Mouse (Mus musculus) kidney, embryonic 15.5 days (tissue): ENCODE data around the gene Myh3. TPM values are rescaled to one million over a fixed set of nuclear protein-coding genes. Genes with fewer than 3 reads are reported as not detected.

Source experiments
- ATAC-seq: fragments of 200-750 bp; cut with Nextera tagmentation; replicated peaks from 2 replicates; pipeline ENCODE4 v1.8.0; 2017; ENCODE audit warnings: moderate TSS enrichment; ENCODE audit not compliant: low FRiP score
- H3K27ac ChIP-seq: fragments of 300-500 bp; sonication (generic); 2 replicates; pipeline ENCODE4 v1.5.1; 2015; ENCODE audit warnings: mild to moderate bottlenecking, inconsistent platforms
- H3K27me3 ChIP-seq: fragments of 300-500 bp; sonication (generic); 2 replicates; pipeline ENCODE4 v1.6.1; 2015; ENCODE audit warnings: inconsistent platforms
- H3K36me3 ChIP-seq: fragments of 300-500 bp; sonication (generic); 2 replicates; pipeline ENCODE4 v1.6.1; 2015; ENCODE audit warnings: inconsistent platforms
- H3K4me1 ChIP-seq: fragments of 300-500 bp; sonication (generic); 2 replicates; pipeline ENCODE4 v1.6.1; 2015; ENCODE audit warnings: inconsistent platforms
- H3K4me2 ChIP-seq: fragments of 300-500 bp; sonication (generic); 2 replicates; pipeline ENCODE4 v1.6.1; 2015; ENCODE audit warnings: moderate library complexity, mild to moderate bottlenecking, inconsistent platforms
- H3K4me3 ChIP-seq: fragments of 300-500 bp; sonication (generic); replicated peaks from 2 replicates; pipeline ENCODE4 v1.5.1; 2015; ENCODE audit warnings: mild to moderate bottlenecking, inconsistent platforms
- H3K9ac ChIP-seq: fragments of 300-500 bp; sonication (generic); 2 replicates; pipeline ENCODE4 v1.6.1; 2015; ENCODE audit warnings: mild to moderate bottlenecking, inconsistent platforms
- H3K9me3 ChIP-seq: fragments of 300-500 bp; sonication (generic); replicated peaks from 2 replicates; pipeline ENCODE4 v1.6.1; 2016; ENCODE audit warnings: inconsistent platforms
- WGBS: fragments of 180-500 bp; shearing (Covaris S2); methylation state at CpG from one replicate; pipeline ENCODE4 v1.1.7; 2015; ENCODE audit warnings: mixed read lengths; 5-methylcytosine and 5-hydroxymethylcytosine counted together
- polyA plus RNA-seq: library from polyadenylated mRNA; unstranded; fragments of >200 nt; fragmentation: Nextera tagmentation; extraction: Ambion mirVana; gene quantifications from 2 replicates; pipeline ENCODE4 v1.2.1, GENCODE M21; 2015

The Myh3 gene
- polyA plus RNA-seq, 1 experiment from 2014 or later: 11.4 TPM

DNA sequence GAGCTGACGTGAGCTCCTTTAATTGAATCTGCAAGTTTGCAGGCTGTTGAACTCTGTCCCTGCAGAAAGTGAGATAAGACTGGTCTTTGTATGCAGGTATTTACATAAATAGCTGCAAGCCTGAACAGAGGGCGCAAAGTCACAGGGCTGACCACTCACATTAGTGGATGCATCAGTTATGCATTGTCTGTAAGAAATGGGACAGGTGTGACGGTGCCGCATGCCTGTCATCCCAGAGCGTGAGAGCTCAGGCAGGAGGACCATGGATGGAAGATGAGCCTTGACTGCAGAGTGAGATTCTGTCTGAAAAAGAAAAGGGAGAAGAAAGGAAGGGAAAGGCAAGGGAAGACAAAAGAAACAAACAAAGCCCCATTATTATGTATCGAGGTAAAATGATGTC is 56.6 kb downstream of the Myh3 start:
- Histone ChIP-seq H3K27me3 (no peaks in the 10 kb centered on the region), H3K27ac (no peak overlapping the region), H3K9me3 (no peaks in the 10 kb centered on the region), H3K4me3 (no peak overlapping the region), H3K4me2 (no peak overlapping the region), H3K4me1 (no peaks in the 10 kb centered on the region), H3K36me3 (no peaks in the 10 kb centered on the region), H3K9ac (no peak overlapping the region)
- ATAC-seq: no peak
- 85% methylated on average over 6 of the region's 6 CpGs for WGBS

DNA sequence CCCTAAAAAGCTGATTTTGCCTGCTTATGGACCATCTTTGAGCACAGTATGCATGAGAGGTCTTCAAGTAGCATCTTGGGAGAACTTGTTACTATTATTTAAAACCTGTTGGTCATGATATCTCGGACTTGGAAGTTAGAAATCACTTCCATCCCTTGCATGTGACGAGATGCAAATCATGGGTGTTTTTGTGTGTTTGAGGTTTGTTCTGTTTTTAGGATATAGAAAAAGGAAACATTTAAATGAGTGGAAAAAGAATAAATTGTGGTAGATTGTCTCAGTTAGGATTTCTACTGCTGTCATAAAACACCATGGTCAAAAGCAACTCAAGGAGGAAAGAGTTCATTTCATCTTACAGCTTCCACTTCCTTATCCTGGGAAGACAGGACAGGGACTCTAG is 57.4 kb downstream of the Myh3 start:
- ATAC-seq: no peak
- Histone ChIP-seq H3K27me3 (no peaks in the 10 kb centered on the region), H3K27ac (no peak overlapping the region), H3K36me3 (no peaks in the 10 kb centered on the region), H3K4me2 (no peak overlapping the region), H3K4me3 (no peak overlapping the region), H3K4me1 (no peaks in the 10 kb centered on the region), H3K9me3 (no peaks in the 10 kb centered on the region), H3K9ac (no peak overlapping the region)
- WGBS: 86% methylated on average over 2 of the region's 2 CpGs

DNA sequence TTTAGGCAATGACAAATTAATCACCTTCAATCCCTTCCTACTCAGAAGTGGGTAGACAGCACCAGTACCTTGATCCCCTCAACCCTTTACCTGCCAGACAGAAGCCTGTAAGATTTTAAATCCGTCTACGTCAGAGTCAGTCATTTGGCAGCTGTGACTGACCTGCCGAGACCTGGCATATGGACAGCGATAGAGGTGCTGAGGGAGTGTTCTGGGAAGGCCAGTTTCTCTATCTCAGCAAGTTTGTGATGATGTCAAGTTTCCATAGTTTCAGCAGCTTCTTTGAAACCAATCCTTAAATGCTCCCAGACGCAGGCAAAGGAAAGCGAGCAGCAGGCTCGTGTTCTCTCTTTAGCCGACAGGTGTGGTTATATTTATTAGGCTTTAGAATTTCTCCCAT is 61.5 kb downstream of the Myh3 start:
- no peaks in the 10 kb centered on the region for H3K27me3 ChIP-seq
- H3K36me3 ChIP-seq: no peaks in the 10 kb centered on the region
- no peak for ATAC-seq
- H3K9ac ChIP-seq: no peak overlapping the region
- H3K4me3 ChIP-seq: no peak overlapping the region
- no peak overlapping the region for H3K27ac ChIP-seq
- H3K4me2 ChIP-seq: no peak overlapping the region
- 39% methylated on average over 8 of the region's 8 CpGs for WGBS
- no peaks in the 10 kb centered on the region for H3K9me3 ChIP-seq
- no peaks in the 10 kb centered on the region for H3K4me1 ChIP-seq

DNA sequence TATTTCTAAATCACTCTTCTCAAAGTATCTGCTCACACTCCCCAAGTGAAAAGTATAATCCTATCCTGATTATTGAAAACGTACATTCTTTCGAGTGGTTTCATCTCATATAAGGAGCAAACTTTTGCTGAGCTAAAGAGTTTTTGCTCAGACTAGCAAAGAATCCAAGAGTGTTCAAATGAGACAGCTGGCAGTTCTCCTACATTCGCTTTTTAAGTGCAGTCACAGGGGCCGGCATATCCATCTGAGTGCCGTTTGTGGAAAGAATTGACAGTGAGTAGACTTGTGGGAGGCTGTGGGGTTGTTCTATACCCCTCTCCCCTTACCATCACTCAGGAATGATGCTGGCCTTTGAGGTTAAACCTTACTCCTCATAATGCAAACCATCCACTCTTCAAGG is 62.1 kb downstream of the Myh3 start:
- Histone ChIP-seq H3K4me3 (no peak overlapping the region), H3K9ac (no peak overlapping the region), H3K4me1 (no peaks in the 10 kb centered on the region), H3K36me3 (no peaks in the 10 kb centered on the region), H3K27ac (no peak overlapping the region), H3K9me3 (no peaks in the 10 kb centered on the region), H3K27me3 (no peaks in the 10 kb centered on the region), H3K4me2 (no peak overlapping the region)
- no peak for ATAC-seq
- 54% methylated on average over 5 of the region's 5 CpGs for WGBS

DNA sequence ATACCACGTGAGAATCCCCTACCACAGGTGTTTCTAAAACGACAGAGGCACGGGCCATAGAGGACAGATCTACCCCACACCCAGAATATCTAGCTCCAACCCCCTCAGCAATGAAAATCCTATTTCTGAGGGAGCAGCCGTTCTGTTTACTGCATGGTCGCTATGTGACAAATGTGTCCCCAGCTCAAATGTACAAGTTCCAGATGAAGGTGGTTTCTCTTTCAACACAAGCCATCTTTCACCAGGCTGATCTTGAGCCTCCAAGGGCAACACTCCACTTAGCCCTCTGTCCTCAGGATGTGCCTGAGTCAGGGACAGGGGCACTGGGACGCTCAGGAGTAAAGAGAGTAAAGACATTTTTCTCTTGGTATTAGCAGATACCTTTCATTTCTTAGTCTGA is 62.9 kb downstream of the Myh3 start:
- no peak overlapping the region for H3K27ac ChIP-seq
- no peaks in the 10 kb centered on the region for H3K27me3 ChIP-seq
- no peak for ATAC-seq
- no peak overlapping the region for H3K4me3 ChIP-seq
- no peaks in the 10 kb centered on the region for H3K4me1 ChIP-seq
- H3K9ac ChIP-seq: no peak overlapping the region
- H3K4me2 ChIP-seq: no peak overlapping the region
- 62% methylated on average over 6 of the region's 6 CpGs for WGBS
- no peaks in the 10 kb centered on the region for H3K36me3 ChIP-seq
- H3K9me3 ChIP-seq: no peaks in the 10 kb centered on the region

GRCm38 (mm10) chr11:67142047-67142446 is 63.9 kb downstream of the Myh3 start:
- no peak overlapping the region for H3K9ac ChIP-seq
- no peaks in the 10 kb centered on the region for H3K9me3 ChIP-seq
- ATAC-seq: no peak
- no peak overlapping the region for H3K4me3 ChIP-seq
- H3K4me1 ChIP-seq: no peaks in the 10 kb centered on the region
- WGBS: 56% methylated on average over 4 of the region's 4 CpGs
- H3K4me2 ChIP-seq: no peak overlapping the region
- H3K27ac ChIP-seq: no peak overlapping the region
- no peaks in the 10 kb centered on the region for H3K27me3 ChIP-seq
- no peaks in the 10 kb centered on the region for H3K36me3 ChIP-seq

DNA sequence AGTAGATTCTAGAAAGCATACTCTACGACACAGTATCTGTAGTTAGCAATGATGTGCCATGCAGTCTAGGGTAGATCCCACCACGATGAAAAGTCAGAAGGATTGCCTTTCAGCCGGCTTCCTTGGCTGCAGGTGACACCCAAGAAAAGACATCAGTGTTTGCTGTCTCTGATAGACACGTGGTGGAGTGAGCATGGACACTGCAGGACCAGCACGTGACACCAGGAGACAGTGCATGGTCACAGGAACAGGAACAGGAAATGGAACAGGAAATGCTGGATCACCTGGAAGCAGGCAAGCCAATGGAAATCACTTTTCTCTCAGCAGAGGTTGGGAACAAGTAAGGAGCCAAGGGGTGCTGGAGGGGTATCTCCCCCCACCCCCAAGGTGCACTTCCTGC is 65.0 kb downstream of the Myh3 start:
- Histone ChIP-seq H3K9me3 (no peaks in the 10 kb centered on the region), H3K4me2 (no peak overlapping the region), H3K4me1 (no peaks in the 10 kb centered on the region), H3K36me3 (no peaks in the 10 kb centered on the region), H3K27me3 (no peaks in the 10 kb centered on the region), H3K9ac (no peak overlapping the region), H3K4me3 (no peak overlapping the region), H3K27ac (no peak overlapping the region)
- 78% methylated on average over 5 of the region's 5 CpGs for WGBS
- ATAC-seq: no peak

- H3K4me3 ChIP-seq: no peak overlapping the region
- H3K4me1 ChIP-seq: no peaks in the 10 kb centered on the region
- no peak overlapping the region for H3K9ac ChIP-seq
- H3K36me3 ChIP-seq: no peaks in the 10 kb centered on the region
- no peak overlapping the region for H3K4me2 ChIP-seq
- H3K27me3 ChIP-seq: no peaks in the 10 kb centered on the region
- no peak for ATAC-seq
- H3K9me3 ChIP-seq: no peaks in the 10 kb centered on the region
- 86% methylated on average over 4 of the region's 4 CpGs for WGBS
- H3K27ac ChIP-seq: no peak overlapping the region
Observed at GRCm38 (mm10) chr11:67143863-67144498, 65.9 kb downstream of the Myh3 start.

- WGBS: 66% methylated on average over 6 of the region's 6 CpGs
- H3K4me2 ChIP-seq: no peak overlapping the region
- no peak overlapping the region for H3K4me3 ChIP-seq
- H3K27ac ChIP-seq: no peak overlapping the region
- H3K27me3 ChIP-seq: no peaks in the 10 kb centered on the region
- H3K36me3 ChIP-seq: no peaks in the 10 kb centered on the region
- no peak overlapping the region for H3K9ac ChIP-seq
- H3K9me3 ChIP-seq: no peaks in the 10 kb centered on the region
- H3K4me1 ChIP-seq: no peaks in the 10 kb centered on the region
- ATAC-seq: no peak
Observed at GRCm38 (mm10) chr11:67144559-67145265, 66.6 kb downstream of the Myh3 start.

DNA sequence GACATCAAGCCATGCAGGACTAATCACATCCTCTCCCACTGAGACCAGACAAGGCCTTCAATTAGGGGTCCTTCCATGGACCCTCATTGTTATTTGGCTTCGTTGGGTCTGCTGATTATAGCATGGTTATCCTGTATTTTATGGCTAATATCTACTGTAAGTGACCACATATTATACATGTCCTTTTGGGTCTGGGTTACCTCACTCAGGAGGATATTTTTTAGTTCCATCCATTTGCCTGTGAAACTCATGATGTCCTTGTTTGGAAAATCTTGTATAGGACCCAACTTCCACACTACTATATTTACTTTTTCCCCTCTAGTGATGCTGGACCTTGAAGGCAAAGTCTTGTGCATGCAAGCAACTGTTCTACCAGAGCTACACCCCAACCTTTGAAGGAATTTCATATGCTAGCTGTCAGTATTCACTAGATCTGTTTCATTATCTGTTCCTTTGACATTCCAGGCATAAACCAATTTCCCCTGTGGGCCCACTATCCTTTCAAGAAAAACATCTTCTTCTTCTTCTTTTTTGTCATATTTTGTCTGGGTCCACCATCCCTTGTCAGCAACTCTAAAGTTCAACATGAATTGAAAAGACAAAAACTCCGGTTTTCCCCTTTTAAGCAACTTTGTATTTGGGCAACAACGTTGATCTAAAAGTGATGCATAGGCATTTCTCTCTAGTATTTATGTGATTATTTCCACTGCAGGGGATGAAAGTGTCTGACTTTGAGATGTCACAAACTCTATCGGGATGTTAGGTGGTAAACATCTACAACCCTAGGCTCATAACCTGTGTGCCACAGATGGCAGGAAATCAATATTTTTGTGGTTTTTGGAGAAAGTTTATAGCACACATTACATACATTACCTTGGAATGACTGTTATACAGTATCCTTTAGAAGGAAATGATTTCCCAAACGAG is 67.6 kb downstream of the Myh3 start:
- Histone ChIP-seq H3K4me1 (no peaks in the 10 kb centered on the region), H3K9ac (no peak overlapping the region), H3K36me3 (no peaks in the 10 kb centered on the region), H3K9me3 (no peaks in the 10 kb centered on the region), H3K4me2 (no peak overlapping the region), H3K27ac (no peak overlapping the region), H3K27me3 (no peaks in the 10 kb centered on the region), H3K4me3 (no peak overlapping the region)
- WGBS: 88% methylated on average over 5 of the region's 5 CpGs
- ATAC-seq: no peak

GRCm38 (mm10) chr11:67146409-67147282 is 68.5 kb downstream of the Myh3 start:
- Histone ChIP-seq H3K27me3 (no peaks in the 10 kb centered on the region), H3K9ac (no peak overlapping the region), H3K36me3 (no peaks in the 10 kb centered on the region), H3K9me3 (no peaks in the 10 kb centered on the region), H3K4me3 (no peak overlapping the region), H3K4me2 (no peak overlapping the region), H3K4me1 (no peaks in the 10 kb centered on the region), H3K27ac (no peak overlapping the region)
- 88% methylated on average over 4 of the region's 4 CpGs for WGBS
- no peak for ATAC-seq
